Mouse (Mus musculus): ENCODE measurements around the gene Sirt1.
"Not testable (repeated sequence)": the region's sequence is repeated elsewhere in the genome, so short reads cannot be mapped to it uniquely, and the experiment has no call there.

Gene Sirt1

GRCm38 (mm10) chr10:63381498-63382280 is at the start of gene Sirt1:
Gene Sirt1 (minus strand): TSS chr10:63381704.
- no peak for DNase-seq

DNA sequence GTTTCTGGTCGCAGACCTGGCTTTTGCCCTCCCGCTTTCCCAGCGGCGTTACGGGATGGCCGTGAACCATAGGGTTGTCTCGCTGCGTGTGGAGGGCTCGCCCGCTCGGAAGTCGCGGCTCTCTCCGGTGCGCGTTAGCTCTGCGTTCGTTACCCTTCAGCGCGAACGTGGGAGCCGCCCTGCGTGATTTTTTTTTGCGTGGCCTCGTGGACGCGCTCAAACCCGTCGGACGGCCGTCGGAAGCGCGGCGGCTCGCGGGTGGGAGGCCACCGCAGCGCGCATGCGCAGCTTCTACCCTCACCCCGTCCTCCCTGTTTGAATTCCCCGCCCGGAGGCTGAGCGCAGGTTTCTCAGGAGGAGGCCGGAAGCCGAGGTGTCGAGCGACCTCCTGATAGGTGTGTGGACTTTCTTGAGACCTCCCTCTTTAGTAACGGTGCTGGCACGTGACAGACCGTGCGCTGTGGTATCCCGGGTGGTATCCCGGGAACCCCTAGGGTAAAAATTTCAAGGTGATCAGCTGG is 48.3 kb upstream of the Sirt1 start, which contains the start of gene Ctnna3:
Gene Ctnna3 (plus strand): TSS at position 314 of the 521 bp plus-strand sequence.
- peak; percentile 90 to 92 for DNase-seq

- DNase-seq = peak; percentile 98 to 100
Measured at GRCm38 (mm10) chr10:63429380-63429779, 47.9 kb upstream of the Sirt1 start.

- no peak for DNase-seq
Measured at GRCm38 (mm10) chr10:63429023-63429340, 47.5 kb upstream of the Sirt1 start.

DNA sequence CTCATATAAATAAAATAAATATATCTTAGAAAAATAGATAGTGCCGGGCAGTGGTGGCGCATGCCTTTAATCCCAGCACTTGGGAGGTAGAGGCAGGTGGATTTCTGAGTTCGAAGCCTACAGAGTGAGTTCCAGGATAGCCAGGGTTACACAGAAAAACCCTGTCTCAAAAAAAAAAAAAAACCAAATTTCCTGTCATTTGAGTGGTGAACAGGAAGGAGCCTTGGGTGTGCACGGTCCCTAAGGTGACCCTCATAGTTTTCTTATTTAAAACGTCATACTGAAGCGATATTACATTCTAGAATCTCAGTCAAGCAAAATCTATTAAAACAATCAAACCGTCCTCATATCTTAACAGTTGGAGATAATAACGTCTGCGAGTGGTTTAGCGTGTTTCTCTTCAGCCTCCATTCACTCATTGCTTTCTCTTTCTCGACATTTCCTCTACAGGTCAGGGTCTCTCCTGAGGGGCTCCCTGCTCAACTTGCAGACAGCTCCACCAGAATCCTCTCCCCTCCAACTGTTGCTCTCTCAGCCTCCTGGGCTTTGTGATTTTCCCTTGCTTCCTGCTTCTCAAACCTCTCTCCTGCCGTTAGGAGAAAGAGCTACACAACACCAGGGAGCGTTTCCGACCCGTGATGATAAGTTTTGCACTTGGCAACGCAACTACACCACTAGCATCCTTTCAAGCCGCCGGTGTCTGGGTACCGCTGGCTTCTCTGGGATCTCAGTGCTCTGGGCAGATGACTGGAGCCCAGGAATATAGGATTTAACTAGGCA is 46.9 kb upstream of the Sirt1 start:
- peak in 1 of 2 experiments; percentile 19 for DNase-seq

DNA sequence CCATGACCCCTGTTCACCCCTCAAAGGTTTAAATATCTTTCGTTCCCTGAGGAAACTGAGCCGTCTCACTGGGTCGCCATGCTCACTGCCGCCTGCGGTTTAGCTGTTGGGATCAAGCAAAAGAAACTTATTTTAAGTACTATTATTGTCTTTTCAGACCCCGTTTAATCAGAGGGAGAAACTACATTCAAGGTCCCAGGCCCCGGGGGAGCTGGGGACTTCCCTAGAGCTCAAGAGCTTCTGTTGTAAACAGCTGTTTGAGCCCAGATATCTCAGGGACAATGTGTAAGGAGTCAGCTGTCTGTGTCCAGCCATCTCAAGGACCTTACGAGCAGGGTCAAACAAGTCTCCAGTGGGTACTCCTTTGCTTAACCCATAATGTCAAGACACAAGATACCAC is 45.6 kb upstream of the Sirt1 start:
- no peak for DNase-seq

DNA sequence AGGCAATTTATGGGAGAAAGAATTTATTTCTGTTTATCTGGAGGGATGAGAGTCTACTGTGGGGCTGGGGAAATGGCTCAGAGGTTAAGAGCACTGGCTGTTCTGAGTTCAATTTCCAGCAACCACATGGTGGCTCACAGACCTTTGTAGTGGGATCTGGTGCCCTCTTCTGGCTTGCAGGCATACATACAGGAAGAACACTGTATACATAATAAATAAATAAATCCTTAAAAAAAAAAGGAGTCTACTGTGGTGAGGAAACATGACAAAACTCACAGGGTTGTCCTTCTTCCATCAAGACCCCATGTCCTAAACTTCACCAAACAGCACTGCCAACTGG is 42.9 kb upstream of the Sirt1 start:
- peak in 1 of 2 experiments; percentile 31 for DNase-seq

GRCm38 (mm10) chr10:63423591-63424474 is 42.3 kb upstream of the Sirt1 start:
- DNase-seq = no peak

DNA sequence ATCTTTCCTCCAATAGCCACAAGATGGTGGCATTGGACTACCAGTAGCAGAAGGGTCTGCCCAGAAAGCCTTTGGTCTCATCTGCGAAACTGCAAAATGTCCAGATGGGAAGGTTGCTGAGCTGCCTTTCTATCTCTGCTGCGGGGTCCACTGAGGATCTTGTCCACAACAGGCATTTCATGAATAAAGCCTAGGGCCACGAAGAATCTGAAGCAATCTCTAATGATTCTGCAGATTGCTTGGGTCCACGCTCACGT is 41.2 kb upstream of the Sirt1 start:
- DNase-seq = no peak

- peak in 1 of 2 experiments; percentile 74 for DNase-seq
Measured at GRCm38 (mm10) chr10:63421739-63422735, 40.5 kb upstream of the Sirt1 start, which contains the start of gene Gm7075. Gene Gm7075 (minus strand): TSS chr10:63421789.

- no peak for DNase-seq
Measured at GRCm38 (mm10) chr10:63417061-63417460, 35.6 kb upstream of the Sirt1 start.

DNA sequence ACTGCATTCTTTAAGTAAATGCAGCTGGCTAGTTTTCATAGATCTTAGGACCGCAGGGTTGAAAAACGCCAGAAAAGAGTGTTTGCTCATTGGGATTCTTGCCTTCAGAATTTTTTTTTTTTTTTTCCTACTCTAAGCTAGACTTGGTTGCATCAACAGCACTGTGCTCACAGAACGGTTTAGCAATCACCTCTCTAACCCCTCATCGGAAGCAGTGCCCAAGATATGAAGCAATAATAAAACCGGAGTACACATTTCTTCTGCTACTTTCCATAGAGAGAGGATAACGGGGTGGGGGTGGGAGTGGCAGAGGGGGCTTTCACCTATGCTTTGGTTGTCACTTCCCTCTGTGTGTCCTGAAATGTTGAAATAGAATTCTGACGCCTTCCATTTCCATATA is 34.3 kb upstream of the Sirt1 start:
- DNase-seq = no peak

- no peak for DNase-seq
Measured at GRCm38 (mm10) chr10:63415287-63415686, 33.8 kb upstream of the Sirt1 start.

DNA sequence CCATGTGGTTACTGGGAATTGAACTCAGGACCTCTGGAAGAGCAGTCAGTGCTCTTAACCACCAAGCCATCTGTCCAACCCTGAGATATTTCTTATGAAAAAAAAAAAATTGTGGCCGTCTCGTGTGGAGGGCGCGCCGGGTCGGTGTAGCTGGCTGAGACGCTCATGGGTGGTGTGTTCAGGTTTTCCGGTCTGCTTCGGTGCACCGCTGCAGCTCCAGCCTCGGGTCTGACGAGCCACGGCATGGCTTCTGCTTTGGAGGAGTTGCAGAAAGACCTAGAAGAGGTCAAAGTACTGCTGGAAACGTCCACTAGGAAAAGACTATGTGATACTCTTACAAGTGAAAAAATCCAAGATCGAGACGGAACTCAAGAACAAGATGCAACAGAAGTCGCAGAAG is 31.3 kb upstream of the Sirt1 start:
- DNase-seq = no peak

DNA sequence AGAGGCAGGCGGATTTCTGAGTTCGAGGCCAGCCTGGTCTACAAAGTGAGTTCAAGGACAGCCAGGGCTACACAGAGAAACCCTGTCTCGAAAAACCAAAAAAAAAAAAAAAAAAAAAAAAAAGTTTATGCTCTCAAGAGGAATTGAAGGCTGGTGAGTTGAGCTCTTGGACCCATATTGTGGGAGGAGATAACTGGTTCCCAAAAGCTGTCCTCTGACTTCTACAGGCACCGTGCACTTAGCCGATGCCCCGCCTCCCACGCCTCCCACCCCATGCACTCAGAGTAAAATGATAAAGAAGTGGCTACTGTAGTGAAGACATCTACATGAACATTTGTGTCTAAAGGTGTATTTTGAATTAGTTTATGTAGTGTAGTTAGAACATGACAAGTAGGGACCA is 30.2 kb upstream of the Sirt1 start:
- DNase-seq = not testable (repeated sequence)

DNA sequence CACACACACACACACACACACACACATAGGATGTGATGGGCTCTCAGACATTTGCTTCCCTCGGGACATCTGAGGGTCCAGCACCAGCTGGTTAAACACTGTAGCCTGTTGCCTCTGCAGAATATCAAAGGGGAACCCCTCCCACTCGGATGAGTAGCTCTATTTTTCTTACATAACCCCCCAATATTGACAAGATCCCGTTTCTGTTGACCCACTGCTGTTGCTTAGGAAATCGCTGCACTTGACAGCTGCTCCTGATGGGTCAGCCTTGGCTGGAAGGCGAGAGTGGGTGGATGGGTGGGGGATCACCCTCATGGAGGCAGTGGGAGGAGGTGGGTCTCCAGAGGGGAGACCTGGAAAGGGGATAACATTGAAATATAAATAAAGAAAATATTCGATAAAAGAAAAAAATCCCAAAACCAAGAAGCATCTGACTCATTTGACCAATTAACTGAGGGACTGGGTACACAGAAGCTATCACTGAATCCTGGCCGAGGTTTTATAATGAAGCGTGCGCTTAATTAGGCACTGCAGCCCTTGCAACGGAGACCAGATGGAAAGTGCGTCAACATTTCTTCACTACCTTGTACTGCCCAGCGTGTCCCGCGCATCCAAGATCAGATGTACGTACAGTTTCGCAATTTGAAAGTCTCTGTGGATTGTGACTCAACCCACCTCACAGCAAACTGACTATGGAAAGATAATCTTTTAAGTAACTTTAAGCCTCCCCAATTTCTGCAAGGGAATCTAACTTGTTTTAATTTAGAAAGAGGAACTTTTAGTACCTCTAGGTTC is 28.9 kb upstream of the Sirt1 start:
- no peak for DNase-seq

- DNase-seq = peak; percentile 79 to 86
Measured at GRCm38 (mm10) chr10:63403636-63404035, 22.1 kb upstream of the Sirt1 start.

DNA sequence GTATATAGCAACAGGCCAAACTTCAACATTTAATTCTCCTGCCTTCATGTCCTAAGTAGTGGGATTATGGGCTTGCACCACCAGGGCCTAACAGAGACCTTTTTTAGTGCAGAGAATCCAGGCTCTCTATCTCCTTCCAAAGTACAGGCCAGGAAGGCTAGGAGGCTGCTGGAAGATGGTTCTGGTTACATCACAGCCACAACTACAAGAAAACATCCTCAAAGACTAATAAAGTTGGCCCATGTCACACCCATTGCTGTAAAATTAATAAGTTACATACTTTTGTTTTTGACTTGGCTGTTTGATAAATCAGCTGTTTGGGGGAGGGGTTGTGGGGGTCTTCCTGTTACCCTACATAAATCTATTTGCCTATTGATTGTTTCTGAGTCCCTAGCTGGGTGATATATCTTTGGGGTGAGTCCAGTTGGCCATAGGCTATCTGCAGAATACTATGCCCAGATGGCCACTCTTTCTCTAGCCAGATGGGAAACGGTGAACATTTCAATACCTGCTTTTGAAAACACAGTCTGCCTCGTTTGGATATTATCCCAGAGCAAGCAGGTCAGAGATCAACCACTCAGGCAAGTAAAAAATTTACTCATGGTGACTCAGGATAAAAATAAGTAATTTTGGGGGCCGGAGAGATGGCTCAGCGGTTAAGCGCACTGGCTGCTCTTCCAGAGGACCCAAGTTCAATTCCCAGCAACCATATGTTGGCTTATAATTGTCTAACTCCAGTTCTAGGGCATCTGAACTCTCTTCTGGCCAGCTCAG is 21.4 kb upstream of the Sirt1 start:
- peak; percentile 50 to 74 for DNase-seq

DNA sequence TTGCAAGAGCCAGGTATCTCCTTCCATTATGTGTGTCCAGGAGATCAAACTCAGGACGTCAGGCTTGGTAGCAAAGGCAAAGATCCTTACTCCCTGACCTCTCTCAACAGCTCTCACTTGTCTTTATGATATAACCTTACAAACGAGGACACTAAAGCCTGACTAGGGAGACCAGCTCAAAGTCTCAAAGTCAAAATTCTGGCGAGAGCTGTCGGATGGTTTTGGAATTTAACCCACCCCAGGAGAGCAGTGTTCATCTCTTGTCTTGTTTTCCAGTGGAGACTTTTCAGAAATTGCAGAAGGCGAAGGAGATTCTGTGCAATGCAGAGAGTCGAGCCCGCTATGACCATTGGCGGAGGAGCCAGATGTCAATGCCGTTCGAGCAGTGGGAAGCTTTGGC is 15.5 kb upstream of the Sirt1 start:
- DNase-seq = peak; percentile 63 to 79

GRCm38 (mm10) chr10:63388948-63389347 is 7.4 kb upstream of the Sirt1 start:
- peak in 1 of 2 experiments; percentile 25 for DNase-seq

Measured in kidney, adult 8-10 months (tissue).